Mouse (Mus musculus): Measurements from ENCODE around the gene Cd2bp2.
"Not testable (repeated sequence)": the region's sequence is repeated elsewhere in the genome, so short reads cannot be mapped to it uniquely, and the experiment has no call there.

Cd2bp2 gene

DNA sequence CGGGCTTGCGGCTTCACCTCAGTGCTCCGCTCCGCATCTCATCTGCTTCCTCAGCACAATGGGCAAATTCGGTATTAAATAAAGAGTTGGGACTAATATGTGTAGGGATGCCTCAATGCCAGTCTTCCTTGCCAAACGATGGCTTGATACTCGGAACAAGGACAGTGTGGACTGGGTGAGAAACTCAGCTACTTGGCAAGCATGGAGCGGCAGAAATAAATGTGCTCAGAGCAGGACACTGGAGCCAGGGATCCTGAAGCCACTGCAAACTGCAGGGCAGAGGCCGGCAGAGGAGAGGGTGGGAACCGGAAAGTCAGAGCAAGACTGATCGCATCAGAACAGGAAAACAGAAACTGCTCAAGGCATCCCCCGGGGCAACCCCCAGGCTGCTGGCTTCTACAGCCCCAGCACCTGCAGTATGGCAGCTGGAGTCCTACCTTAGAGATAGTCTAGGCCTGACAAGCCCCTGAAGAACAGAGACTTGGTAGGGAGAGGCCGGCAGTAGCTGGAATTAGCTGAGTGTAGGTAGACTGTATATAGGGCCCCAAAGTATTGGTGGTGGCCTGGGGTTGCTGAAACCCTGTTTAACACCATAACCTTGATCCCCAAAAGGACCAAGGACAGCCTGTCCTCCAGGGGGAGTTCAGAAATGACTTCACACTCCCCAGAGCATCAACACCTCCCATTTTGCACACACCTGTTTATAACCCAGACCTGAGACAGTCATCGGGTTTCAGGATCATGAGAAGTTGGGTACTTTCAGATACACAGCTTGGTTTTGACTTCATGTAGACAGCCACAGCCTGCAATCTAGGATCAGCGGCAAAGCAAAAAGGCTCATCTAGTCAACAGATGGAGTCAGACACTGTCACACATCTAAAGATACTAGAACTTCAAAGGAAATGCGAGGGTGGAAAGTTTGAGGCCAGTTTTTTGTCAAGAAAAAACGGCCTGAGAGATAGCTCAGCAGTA lies 7.3 kb downstream of the Cd2bp2 start:
- no peak for DNase-seq

DNA sequence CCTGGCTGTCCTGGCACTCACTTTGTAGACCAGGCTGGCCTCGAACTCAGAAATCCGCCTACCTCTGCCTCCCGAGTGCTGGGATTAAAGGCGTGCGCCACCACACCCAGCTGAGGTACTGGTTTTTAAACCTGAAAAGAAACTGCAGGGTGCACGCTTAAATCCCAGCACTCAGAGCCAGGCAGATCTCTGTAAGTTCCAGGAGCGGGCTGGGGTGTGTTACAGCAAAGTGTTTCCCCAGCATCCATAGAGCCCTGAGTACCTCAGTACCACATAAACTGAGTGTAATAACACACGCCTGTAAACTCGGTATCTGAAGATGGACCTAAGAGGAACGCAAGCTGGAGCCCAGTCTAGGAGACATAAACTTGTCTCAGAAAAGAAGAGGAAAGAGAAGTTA lies 8.5 kb downstream of the Cd2bp2 start:
- DNase-seq = no peak

DNA sequence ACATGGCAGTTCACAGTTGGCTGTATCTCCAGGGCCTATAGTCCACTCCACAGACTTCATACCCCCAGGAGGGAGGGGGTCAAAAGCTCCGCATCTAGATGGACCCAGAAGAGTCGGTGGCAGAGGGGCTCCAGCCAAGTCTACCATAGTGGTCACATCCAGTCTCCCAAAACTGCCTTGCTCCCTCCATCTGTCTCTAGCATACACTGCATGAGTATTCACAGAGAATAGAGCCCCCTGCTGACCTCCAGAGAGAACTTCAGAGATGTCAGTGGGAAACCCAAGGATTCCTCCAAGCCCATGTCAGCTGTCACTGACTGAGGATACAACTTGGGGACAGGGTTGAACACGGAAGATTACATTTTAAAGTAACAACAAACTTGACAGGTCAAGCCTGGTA lies 10.2 kb downstream of the Cd2bp2 start:
- no peak for DNase-seq

- no peak for DNase-seq
These were observed 11.1 kb downstream of the Cd2bp2 start for GRCm38 (mm10) chr7:127184720-127185119.

DNA sequence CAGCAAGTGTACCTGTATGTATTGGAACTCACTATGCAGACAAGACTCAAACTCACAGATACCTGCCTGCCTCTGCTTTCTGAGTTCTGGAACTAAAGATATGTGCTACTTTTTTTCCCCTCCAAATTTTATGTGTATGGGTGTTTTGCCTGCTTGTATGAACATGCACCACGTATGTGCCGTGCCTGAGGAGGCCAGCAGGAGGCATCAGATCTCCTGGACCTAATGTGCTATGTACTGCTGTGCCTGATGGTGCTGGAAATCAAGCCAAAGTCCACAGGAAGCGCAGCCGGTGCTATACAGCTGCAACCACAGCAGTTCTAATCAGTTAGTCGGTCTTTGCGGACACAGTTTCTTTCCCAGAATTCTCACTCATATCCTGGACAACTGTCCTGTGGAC lies 12.0 kb downstream of the Cd2bp2 start:
- no peak for DNase-seq

GRCm38 (mm10) chr7:127183345-127183744 lies 12.5 kb downstream of the Cd2bp2 start:
- DNase-seq = no peak

- not testable (repeated sequence) for DNase-seq
These were observed 14.1 kb downstream of the Cd2bp2 start for GRCm38 (mm10) chr7:127181724-127182123.

DNA sequence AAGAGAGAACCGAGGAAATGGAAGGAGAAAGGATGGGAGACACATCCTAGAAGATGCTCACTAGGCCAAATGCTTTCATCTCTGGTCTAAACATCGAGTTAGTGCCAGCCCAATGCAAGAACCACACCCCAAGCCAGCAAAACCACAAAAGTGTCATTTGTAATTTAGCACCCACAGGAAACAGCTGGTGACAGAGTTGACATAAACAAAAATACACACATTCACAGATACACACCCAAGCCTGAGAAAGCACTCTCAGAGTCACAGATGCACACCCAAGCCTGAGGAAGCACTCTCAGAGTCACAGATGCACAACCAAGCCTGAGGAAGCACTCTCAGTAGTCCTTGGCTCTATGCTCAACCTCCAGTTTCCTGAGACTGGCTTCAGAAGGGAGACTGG lies 15.1 kb downstream of the Cd2bp2 start:
- no peak for DNase-seq

- DNase-seq = no peak
These were observed 18.9 kb downstream of the Cd2bp2 start for GRCm38 (mm10) chr7:127176937-127177336.

- DNase-seq = no peak
These were observed 29.3 kb downstream of the Cd2bp2 start for GRCm38 (mm10) chr7:127166501-127166900.

GRCm38 (mm10) chr7:127165607-127166493 lies 30.0 kb downstream of the Cd2bp2 start:
- no peak for DNase-seq

GRCm38 (mm10) chr7:127164002-127164401 lies 31.8 kb downstream of the Cd2bp2 start:
- DNase-seq = no peak

GRCm38 (mm10) chr7:127162546-127162945 lies 33.3 kb downstream of the Cd2bp2 start:
- no peak for DNase-seq

- no peak for DNase-seq
These were observed 38.3 kb downstream of the Cd2bp2 start for GRCm38 (mm10) chr7:127157548-127157947.

- DNase-seq = no peak
These were observed 42.4 kb downstream of the Cd2bp2 start for GRCm38 (mm10) chr7:127153477-127153876.

- DNase-seq = no peak
These were observed 43.4 kb downstream of the Cd2bp2 start for GRCm38 (mm10) chr7:127152464-127152863.

- no peak for DNase-seq
These were observed 47.9 kb downstream of the Cd2bp2 start for GRCm38 (mm10) chr7:127147901-127148300.

DNA sequence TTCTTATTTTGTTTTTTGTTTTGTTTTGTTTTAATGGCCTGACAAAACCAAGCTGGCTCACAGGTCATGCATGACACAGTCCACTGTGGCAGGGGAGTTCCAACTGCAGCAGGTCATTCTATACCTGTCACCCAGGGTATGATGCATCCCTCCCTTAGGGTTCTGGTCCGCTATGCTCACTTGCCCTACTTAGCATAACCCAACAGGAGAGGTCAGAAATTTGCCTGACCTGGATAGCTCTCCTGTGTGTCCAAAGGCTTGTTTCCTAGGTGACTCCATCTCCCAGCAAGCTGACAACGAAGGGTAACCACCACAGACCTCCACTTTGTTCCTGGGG lies 49.6 kb downstream of the Cd2bp2 start:
- no peak for DNase-seq

- DNase-seq = no peak
These were observed 50.2 kb downstream of the Cd2bp2 start for GRCm38 (mm10) chr7:127145387-127146266.

GRCm38 (mm10) chr7:127144412-127144811 lies 51.4 kb downstream of the Cd2bp2 start:
- no peak for DNase-seq

- DNase-seq = no peak
These were observed 53.2 kb downstream of the Cd2bp2 start for GRCm38 (mm10) chr7:127142666-127143065.

DNA sequence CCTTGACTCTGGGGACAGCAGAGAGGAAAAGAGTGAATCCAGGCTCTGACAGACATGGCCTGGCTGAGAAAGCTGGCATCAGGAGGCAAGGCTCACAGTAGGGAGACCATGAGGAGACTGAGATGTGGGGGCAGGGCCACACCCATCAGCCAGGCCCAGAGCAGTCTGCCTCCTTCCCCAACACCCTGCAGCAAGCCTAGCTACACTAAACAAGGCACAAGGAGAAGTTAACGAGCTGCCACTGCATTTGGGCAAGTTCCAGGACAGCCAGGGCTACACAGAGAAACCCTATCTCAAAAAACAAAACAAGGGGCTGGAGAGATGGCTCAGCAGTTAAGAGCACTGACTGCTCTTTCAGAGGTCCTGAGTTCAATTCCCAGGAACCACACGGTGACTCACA lies 53.6 kb downstream of the Cd2bp2 start:
- DNase-seq = no peak

All from right cerebral cortex, adult 18-20 months (tissue).